Mouse (Mus musculus) left cerebral cortex, postnatal 14 days (tissue): ENCODE measurements around the gene Cracr2b. TPM values are rescaled to one million over a fixed set of nuclear protein-coding genes. Genes with fewer than 3 reads are reported as not detected.

Experiments used
- DNase-seq, 2 experiments: peaks; one replicate each; pipeline ENCODE4 v3.0.0; 2021 to 2022; ENCODE audit warnings: low spot score in 2 of 2, mixed read lengths in 1 of 2
- intact Hi-C: fragments of 180-260 bp; cut with DNase I; formaldehyde crosslinking; loops from one replicate; pipeline ENCODE4 v1.15.1; 2025
- total RNA-seq, 2 experiments: library from RNA; stranded (reverse); gene quantifications; 2 replicates each; pipeline ENCODE4 v1.2.3; 2021

Gene Cracr2b
- total RNA-seq, 2 experiments from 2014 or later: 5.3 to 5.6 TPM

- intact Hi-C loops: loop anchor here (2.0 to 5.0 kb wide), 2 partner anchors 44 to 186 kb away; no protein-coding TSS in a partner anchor
- peak; percentile 76 to 84 for DNase-seq
Measured at GRCm38 (mm10) chr7:141480842-141481497, 20.1 kb downstream of the Cracr2b start.

GRCm38 (mm10) chr7:141481498-141482401 is 20.9 kb downstream of the Cracr2b start:
- intact Hi-C loops: loop anchor here (2.0 to 5.0 kb wide), 2 partner anchors 43 to 186 kb away; no protein-coding TSS in a partner anchor
- DNase-seq: peak; percentile 54 to 64

GRCm38 (mm10) chr7:141482531-141483024 is 21.7 kb downstream of the Cracr2b start:
- intact Hi-C loops: loop anchor here (5.0 kb wide), 1 partner anchor 185 kb away; no protein-coding TSS in a partner anchor
- no peak for DNase-seq

- intact Hi-C loops: loop anchor here (5.0 kb wide), 1 partner anchor 184 kb away; no protein-coding TSS in a partner anchor
- DNase-seq: no peak
Measured at GRCm38 (mm10) chr7:141483114-141483653, 22.3 kb downstream of the Cracr2b start.

- intact Hi-C loops: loop anchor here (5.0 kb wide), 1 partner anchor 183 kb away; no protein-coding TSS in a partner anchor
- DNase-seq: no peak
Measured at GRCm38 (mm10) chr7:141484186-141485120, 23.6 kb downstream of the Cracr2b start.

GRCm38 (mm10) chr7:141485186-141485585 is 24.3 kb downstream of the Cracr2b start:
- intact Hi-C loops: no loop called here
- DNase-seq: no peak

GRCm38 (mm10) chr7:141485606-141486005 is 24.7 kb downstream of the Cracr2b start:
- DNase-seq: no peak
- intact Hi-C loops: no loop called here

GRCm38 (mm10) chr7:141486239-141486638 is 25.3 kb downstream of the Cracr2b start:
- no peak for DNase-seq
- intact Hi-C loops: no loop called here

GRCm38 (mm10) chr7:141487141-141487540 is 26.2 kb downstream of the Cracr2b start:
- intact Hi-C loops: no loop called here
- no peak for DNase-seq

GRCm38 (mm10) chr7:141491151-141491550 is 30.3 kb downstream of the Cracr2b start:
- DNase-seq: no peak
- intact Hi-C loops: no loop called here

GRCm38 (mm10) chr7:141492738-141493137 is 31.8 kb downstream of the Cracr2b start:
- intact Hi-C loops: no loop called here
- no peak for DNase-seq

- intact Hi-C loops: no loop called here
Measured at GRCm38 (mm10) chr7:141493729-141494128, 32.8 kb downstream of the Cracr2b start.

GRCm38 (mm10) chr7:141495379-141495778 is 34.5 kb downstream of the Cracr2b start:
- no peak for DNase-seq
- intact Hi-C loops: no loop called here

More at GRCm38 (mm10) chr7:141493729-141494128, 32.8 kb downstream of the Cracr2b start:
- DNase-seq: no peak

- no peak for DNase-seq
- intact Hi-C loops: no loop called here
Measured at GRCm38 (mm10) chr7:141495940-141496339, 35.0 kb downstream of the Cracr2b start.

- no peak for DNase-seq
- intact Hi-C loops: no loop called here
Measured at GRCm38 (mm10) chr7:141497600-141497999, 36.7 kb downstream of the Cracr2b start.

- no peak for DNase-seq
- intact Hi-C loops: no loop called here
Measured at GRCm38 (mm10) chr7:141501820-141502555, 41.1 kb downstream of the Cracr2b start.

GRCm38 (mm10) chr7:141502556-141502905 is 41.6 kb downstream of the Cracr2b start:
- DNase-seq: no peak

GRCm38 (mm10) chr7:141506278-141506677 is 45.4 kb downstream of the Cracr2b start:
- no peak for DNase-seq
- intact Hi-C loops: no loop called here

More at GRCm38 (mm10) chr7:141502556-141502905, 41.6 kb downstream of the Cracr2b start:
- intact Hi-C loops: no loop called here
